Mouse (Mus musculus) heart, embryonic 12.5 days (tissue): ENCODE results near the gene Cdk5rap2. TPM values are rescaled to one million over a fixed set of nuclear protein-coding genes. Genes with fewer than 3 reads are reported as not detected.

Experiments used
- ATAC-seq: fragments of 200-750 bp; cut with Nextera tagmentation; 2 replicates; pipeline ENCODE4 v1.8.0; 2017; ENCODE audit warnings: moderate TSS enrichment, moderate library complexity; ENCODE audit not compliant: insufficient number of reproducible peaks, low FRiP score
- H3K27ac ChIP-seq: fragments of 300-500 bp; sonication (generic); 2 replicates; pipeline ENCODE4 v1.5.1; 2016; ENCODE audit warnings: mild to moderate bottlenecking, moderate library complexity; ENCODE audit not compliant: poor library complexity, severe bottlenecking
- H3K27me3 ChIP-seq: fragments of 300-500 bp; sonication (generic); replicated peaks from 2 replicates; pipeline ENCODE4 v1.6.1; 2016; ENCODE audit warnings: mild to moderate bottlenecking, moderate library complexity
- H3K36me3 ChIP-seq: fragments of 300-500 bp; sonication (generic); 2 replicates; pipeline ENCODE4 v1.6.1; 2016; ENCODE audit warnings: mild to moderate bottlenecking, moderate library complexity
- H3K4me1 ChIP-seq: fragments of 300-500 bp; sonication (generic); replicated peaks from 2 replicates; pipeline ENCODE4 v1.6.1; 2016; ENCODE audit warnings: mild to moderate bottlenecking
- H3K4me2 ChIP-seq: fragments of 300-500 bp; sonication (generic); 2 replicates; pipeline ENCODE4 v1.6.1; 2016; ENCODE audit warnings: mild to moderate bottlenecking, moderate library complexity
- H3K4me3 ChIP-seq: fragments of 300-500 bp; sonication (generic); 2 replicates; pipeline ENCODE4 v1.5.1; 2016; ENCODE audit warnings: mild to moderate bottlenecking
- H3K9ac ChIP-seq: fragments of 300-500 bp; sonication (generic); 2 replicates; pipeline ENCODE4 v1.6.1; 2016; ENCODE audit warnings: mild to moderate bottlenecking, moderate library complexity
- H3K9me3 ChIP-seq: fragments of 300-500 bp; sonication (generic); replicated peaks from 2 replicates; pipeline ENCODE4 v1.6.1; 2016; ENCODE audit warnings: mild to moderate bottlenecking, moderate library complexity
- WGBS: fragments of 180-500 bp; shearing (Covaris S2); methylation state at CpG from one replicate; pipeline ENCODE4 v1.1.7; 2016; 5-methylcytosine and 5-hydroxymethylcytosine counted together
- polyA plus RNA-seq: library from polyadenylated mRNA; unstranded; fragments of >200 nt; fragmentation: Nextera tagmentation; extraction: Ambion mirVana; gene quantifications from 2 replicates; pipeline ENCODE4 v1.2.1, GENCODE M21; 2016

Cdk5rap2 gene
- polyA plus RNA-seq, 1 experiment from 2014 or later: 16.3 TPM

DNA sequence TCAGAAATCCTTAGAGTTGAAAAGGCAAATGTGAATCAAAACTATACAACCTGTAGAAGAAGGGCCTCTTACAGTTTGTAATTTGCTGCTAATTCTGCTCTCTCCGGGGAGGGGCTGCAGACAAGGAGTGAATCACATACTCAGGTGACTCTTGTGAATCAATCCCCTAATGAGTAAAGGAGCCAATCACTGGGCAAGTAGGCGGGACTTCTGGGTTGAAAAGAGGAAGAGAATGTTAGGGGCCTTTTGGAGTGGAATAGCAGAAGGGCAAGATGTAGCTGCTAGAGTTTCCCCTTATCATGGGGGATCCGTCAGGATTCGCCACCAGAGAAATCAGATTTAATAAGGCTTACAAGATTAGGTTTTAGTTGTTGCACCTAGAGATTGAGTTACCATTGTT is 12.2 kb downstream of the Cdk5rap2 start:
- Histone ChIP-seq H3K4me1 (no peaks in the 10 kb centered on the region), H3K4me2 (no peak overlapping the region), H3K4me3 (no peak overlapping the region), H3K27me3 (no peaks in the 10 kb centered on the region), H3K9ac (no peak overlapping the region), H3K27ac (no peak overlapping the region), H3K36me3 (peaks cover 38% of the 10 kb centered on the region), H3K9me3 (no peaks in the 10 kb centered on the region)
- 75% methylated on average over 4 of the region's 4 CpGs for WGBS
- no peak for ATAC-seq

DNA sequence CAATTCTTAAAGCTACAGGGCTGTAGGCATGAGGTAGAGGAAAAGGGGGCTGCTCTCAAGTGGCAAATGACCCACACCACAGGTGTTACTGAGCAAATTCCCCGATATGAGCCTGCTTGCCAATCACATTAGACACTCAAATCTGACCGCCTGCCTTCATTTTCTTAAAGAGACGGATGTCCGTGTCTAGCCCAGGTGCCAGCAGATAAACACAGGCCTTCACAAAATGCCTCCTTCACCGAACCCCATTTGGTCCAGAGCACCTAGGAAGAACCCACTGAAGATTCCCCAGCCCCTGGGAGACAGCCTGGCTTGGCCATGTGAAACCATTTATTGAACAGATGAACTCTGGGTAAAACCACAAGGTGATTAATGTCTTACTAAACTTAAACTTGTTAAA is 13.5 kb downstream of the Cdk5rap2 start:
- H3K27me3 ChIP-seq: no peaks in the 10 kb centered on the region
- H3K36me3 ChIP-seq: peaks cover 35% of the 10 kb centered on the region
- H3K27ac ChIP-seq: no peak overlapping the region
- H3K4me2 ChIP-seq: no peak overlapping the region
- H3K4me3 ChIP-seq: no peak overlapping the region
- 82% methylated on average over 5 of the region's 5 CpGs for WGBS
- ATAC-seq: no peak
- H3K4me1 ChIP-seq: 0 out of 2 replicates have a peak, but pooled peaks cover under 1% of the 10 kb centered on the region
- H3K9me3 ChIP-seq: no peaks in the 10 kb centered on the region
- H3K9ac ChIP-seq: no peak overlapping the region

DNA sequence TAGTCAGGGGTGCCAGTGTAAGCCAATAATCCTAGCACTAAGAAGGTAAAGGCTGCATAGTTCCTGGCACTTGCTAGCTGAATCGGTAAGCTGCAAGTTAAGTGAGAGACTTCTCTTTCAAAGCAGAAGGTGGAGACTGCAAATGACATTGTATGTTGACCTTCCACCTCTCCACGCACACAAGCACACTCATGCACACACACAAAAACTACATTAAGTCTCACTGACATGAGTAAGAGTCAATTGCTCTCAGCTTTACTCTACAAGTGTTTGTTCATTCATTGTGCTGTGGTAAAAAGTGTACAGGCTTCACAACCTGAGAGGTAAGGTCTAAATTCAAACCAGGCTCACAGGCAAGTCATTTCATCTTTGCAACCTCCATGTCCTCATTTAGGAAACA is 15.5 kb downstream of the Cdk5rap2 start:
- Histone ChIP-seq H3K9me3 (no peaks in the 10 kb centered on the region), H3K9ac (no peak overlapping the region), H3K4me1 (peaks cover 7% of the 10 kb centered on the region; the same call in 1 of the 2 replicates), H3K27ac (no peak overlapping the region), H3K27me3 (no peaks in the 10 kb centered on the region), H3K4me3 (no peak overlapping the region), H3K4me2 (no peak overlapping the region), H3K36me3 (peaks cover 21% of the 10 kb centered on the region)
- ATAC-seq: no peak
- WGBS: 84% methylated on average over 2 of the region's 2 CpGs

DNA sequence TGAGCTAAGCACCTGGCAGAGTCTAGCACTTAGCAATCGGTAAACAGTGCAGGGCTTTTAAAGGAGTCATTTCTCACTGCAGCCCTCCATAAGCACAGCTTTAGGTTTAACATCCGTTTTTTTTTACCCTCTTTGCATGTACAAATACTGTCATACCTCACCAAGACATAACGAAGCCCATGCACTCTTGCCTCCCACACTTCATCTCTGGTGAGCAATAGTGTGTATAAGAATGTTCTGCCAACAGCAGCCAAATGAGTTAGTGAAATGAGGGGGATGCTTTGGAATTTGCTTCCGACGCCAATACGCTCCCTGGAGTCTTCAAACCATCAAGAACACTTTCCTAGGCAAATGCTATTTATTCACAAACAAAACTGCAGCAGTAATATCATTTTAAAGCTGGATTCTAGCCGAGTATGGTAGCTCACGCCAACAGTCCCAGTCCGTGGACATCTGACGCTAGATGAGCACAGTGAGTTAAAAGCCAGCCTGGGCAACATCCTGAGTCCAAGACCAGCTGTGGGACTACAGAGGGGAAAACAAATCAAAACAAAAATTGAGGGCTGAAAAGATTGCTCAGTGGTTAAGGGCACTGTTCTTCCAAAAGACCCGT is 18.4 kb downstream of the Cdk5rap2 start:
- Histone ChIP-seq H3K27ac (no peak overlapping the region), H3K4me1 (peaks cover 7% of the 10 kb centered on the region; the same call in 1 of the 2 replicates), H3K27me3 (no peaks in the 10 kb centered on the region), H3K36me3 (peaks cover 13% of the 10 kb centered on the region), H3K9me3 (no peaks in the 10 kb centered on the region), H3K9ac (no peak overlapping the region), H3K4me2 (no peak overlapping the region), H3K4me3 (no peak overlapping the region)
- WGBS: 84% methylated on average over 11 of the region's 11 CpGs
- no peak for ATAC-seq

DNA sequence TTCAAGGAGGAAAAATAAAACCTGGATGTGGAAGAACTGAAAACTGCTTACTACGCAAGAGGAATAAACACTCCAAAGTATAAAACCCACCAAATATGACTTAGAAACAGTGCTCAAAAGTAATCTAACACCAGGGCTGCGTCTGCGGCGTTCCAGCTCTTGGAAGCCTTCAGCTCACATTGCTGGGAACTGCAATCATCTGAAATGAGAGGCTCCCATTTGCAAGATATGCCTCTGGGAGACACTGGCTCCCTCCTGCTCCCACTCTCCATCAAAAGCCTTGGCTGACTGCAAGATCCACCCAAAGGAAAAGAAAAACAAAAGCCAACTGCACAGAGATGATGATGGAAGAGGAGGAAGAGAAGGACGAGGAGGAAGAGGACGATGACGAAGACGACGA is 19.2 kb downstream of the Cdk5rap2 start:
- WGBS: 88% methylated on average over 9 of the region's 9 CpGs
- peaks cover 7% of the 10 kb centered on the region; the same call in 1 of the 2 replicates for H3K4me1 ChIP-seq
- no peak overlapping the region for H3K4me2 ChIP-seq
- H3K9me3 ChIP-seq: no peaks in the 10 kb centered on the region
- H3K4me3 ChIP-seq: no peak overlapping the region
- no peak overlapping the region for H3K27ac ChIP-seq
- ATAC-seq: no peak
- H3K9ac ChIP-seq: no peak overlapping the region
- H3K36me3 ChIP-seq: peaks cover 13% of the 10 kb centered on the region
- no peaks in the 10 kb centered on the region for H3K27me3 ChIP-seq

DNA sequence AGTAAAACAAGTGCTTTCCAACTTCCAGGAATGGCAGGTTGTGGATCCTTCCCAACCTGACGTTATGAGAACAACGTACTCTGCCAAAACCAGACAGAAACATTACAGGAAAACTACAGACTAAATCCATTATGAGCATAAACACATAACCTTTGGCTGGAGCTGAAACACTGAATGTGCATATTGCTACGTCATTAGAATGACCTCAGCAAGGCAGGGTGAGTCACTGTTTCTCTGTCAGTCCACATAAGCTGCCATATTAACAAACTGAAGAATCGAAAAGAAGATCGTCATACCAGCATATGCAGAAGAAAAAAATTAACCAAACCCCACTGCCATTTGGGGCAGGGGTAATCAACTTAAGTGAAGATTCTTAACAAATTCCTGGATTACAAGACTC is 24.0 kb downstream of the Cdk5rap2 start:
- no peak overlapping the region for H3K9ac ChIP-seq
- H3K4me1 ChIP-seq: 0 out of 2 replicates have a peak, but pooled peaks cover 2% of the 10 kb centered on the region
- no peak overlapping the region for H3K27ac ChIP-seq
- no peak overlapping the region for H3K4me2 ChIP-seq
- H3K4me3 ChIP-seq: no peak overlapping the region
- H3K36me3 ChIP-seq: peaks cover 5% of the 10 kb centered on the region
- no peaks in the 10 kb centered on the region for H3K9me3 ChIP-seq
- no peak for ATAC-seq
- WGBS: 92% methylated on average over 5 of the region's 5 CpGs
- H3K27me3 ChIP-seq: no peaks in the 10 kb centered on the region

GRCm38 (mm10) chr4:70377359-70377758 is 32.9 kb downstream of the Cdk5rap2 start:
- H3K9me3 ChIP-seq: no peaks in the 10 kb centered on the region
- H3K36me3 ChIP-seq: peaks cover 32% of the 10 kb centered on the region
- H3K4me1 ChIP-seq: no peaks in the 10 kb centered on the region
- H3K4me3 ChIP-seq: no peak overlapping the region
- no peak overlapping the region for H3K9ac ChIP-seq
- H3K4me2 ChIP-seq: no peak overlapping the region
- 78% methylated on average over 4 of the region's 4 CpGs for WGBS
- no peaks in the 10 kb centered on the region for H3K27me3 ChIP-seq
- ATAC-seq: no peak
- H3K27ac ChIP-seq: no peak overlapping the region

DNA sequence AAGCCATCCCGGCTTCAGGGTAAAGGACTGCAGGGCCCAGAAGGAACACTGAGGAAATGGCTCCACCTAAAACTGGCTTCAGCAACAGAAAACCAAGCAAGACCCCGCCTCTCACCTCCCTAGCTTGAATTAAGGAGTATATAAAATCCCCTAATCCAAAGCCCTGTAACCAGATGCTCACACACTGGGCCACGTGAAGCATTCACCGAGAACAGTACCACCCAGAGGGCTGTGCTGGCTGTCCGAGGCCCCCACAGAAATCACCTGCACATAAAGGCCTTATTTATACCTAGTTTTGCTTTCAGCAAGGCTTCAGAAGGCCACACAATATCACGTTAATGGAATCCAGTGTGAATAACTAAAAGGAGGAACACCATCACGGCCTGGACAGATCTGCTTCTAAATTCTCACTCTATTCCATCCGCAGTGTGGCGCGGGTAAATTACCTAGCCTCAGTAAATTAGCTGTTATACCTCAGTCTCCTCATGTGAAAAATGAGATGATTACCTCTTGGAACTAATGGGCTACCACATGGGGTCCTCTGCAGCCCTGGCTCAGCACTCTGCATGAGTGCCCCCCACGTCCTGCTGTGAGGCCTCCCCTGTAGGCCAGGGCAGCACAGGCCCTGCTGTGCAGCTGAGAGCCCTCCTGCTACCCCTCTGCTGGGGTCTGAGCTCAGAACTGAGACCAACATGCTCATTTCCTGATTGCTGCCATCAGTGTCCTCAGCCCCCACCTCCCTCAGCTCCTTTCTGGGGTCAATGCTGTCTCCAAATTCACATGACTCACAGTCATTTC is 45.0 kb downstream of the Cdk5rap2 start:
- 83% methylated on average over 11 of the region's 11 CpGs for WGBS
- no peak overlapping the region for H3K4me2 ChIP-seq
- no peaks in the 10 kb centered on the region for H3K27me3 ChIP-seq
- no peak overlapping the region for H3K4me3 ChIP-seq
- H3K9ac ChIP-seq: no peak overlapping the region
- no peak for ATAC-seq
- 0 out of 2 replicates have a peak, but pooled peaks cover 3% of the 10 kb centered on the region for H3K4me1 ChIP-seq
- peaks cover 22% of the 10 kb centered on the region for H3K36me3 ChIP-seq
- no peaks in the 10 kb centered on the region for H3K9me3 ChIP-seq
- H3K27ac ChIP-seq: no peak overlapping the region

DNA sequence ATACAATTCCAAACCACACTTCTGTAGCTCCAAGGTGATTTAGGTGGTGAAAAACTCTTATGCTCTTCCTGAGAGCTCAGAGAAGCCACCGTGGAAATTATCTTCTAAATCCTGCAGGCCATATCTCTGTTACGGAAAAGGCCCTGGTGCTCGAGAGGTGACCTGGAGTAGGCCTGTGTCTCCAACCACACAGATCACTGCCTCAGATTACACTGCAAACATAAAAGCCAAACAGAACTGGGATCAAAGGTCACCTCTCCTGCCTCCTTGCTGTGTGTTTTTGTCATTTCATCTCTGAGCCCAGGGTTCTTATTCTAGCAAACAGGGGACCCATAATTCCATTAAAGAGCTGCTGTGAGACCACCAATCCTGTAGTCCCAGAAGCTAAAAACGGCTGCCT is 48.9 kb downstream of the Cdk5rap2 start:
- 48% methylated on average over 4 of the region's 4 CpGs for whole genome bisulfite sequencing
- Histone ChIP-seq H3K4me2 (no peak overlapping the region), H3K9me3 (no peaks in the 10 kb centered on the region), H3K4me3 (no peak overlapping the region), H3K9ac (no peak overlapping the region), H3K36me3 (peaks cover 41% of the 10 kb centered on the region), H3K27me3 (no peaks in the 10 kb centered on the region), H3K4me1 (0 out of 2 replicates have a peak, but pooled peaks cover 3% of the 10 kb centered on the region), H3K27ac (no peak overlapping the region)
- no peak for ATAC-seq

DNA sequence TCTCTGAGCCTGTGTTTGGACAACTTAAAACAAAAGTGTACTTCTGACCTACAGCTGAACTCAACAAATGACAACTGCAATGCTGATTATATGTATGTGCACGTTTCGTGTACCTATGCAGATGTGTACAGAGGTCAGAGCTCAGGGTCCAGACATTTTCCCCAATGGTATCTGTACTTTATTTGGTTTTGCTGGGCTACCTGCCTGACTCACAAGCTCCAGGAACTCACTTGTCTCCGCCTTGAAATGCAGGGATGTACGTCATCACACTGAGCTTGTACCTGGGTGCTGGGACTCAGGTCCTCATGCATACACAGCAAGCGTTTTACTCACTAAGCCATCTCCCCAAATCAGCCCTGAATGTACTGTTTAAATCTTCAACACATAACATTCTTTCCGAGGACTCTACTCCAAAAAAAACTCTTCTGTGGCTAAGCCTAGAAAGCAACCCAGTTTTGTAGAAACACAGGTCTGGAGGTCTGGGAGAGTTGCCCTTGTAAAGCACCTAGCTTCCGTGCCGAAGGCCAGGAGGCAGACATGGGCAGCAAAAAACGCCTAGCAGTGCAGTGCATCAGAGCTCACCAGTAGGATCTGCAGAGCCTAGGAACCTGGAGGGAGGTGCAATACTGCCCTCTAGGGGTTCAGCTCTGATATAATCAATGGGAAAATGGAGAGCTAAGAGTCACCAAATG is 54.4 kb downstream of the Cdk5rap2 start:
- no peak for ATAC-seq
- Histone ChIP-seq H3K4me2 (no peak overlapping the region), H3K27me3 (no peaks in the 10 kb centered on the region), H3K9ac (no peak overlapping the region), H3K27ac (no peak overlapping the region), H3K4me3 (no peak overlapping the region), H3K4me1 (no peaks in the 10 kb centered on the region), H3K9me3 (no peaks in the 10 kb centered on the region), H3K36me3 (peaks cover 60% of the 10 kb centered on the region)
- 72% methylated on average over 9 of the region's 9 CpGs for WGBS

DNA sequence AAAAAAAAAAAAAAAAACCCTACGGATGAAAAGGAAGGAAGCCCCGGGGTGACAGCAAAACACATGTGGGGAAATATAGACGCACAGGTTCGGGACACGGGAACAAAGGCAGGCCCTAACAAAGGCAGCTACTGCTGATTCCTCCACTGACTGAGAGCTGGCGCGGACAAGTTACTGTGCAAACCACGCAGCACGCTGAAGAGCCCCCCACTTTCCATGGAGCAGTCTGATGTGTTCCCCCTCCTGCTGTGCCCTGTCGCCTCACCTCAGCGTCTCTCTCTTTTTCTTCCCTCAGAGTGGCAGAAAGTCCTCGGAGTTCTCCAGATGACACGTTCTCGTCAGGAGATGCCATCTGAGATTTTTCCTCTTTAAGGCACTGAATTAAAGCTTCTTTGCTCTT is 55.8 kb downstream of the Cdk5rap2 start:
- Histone ChIP-seq H3K4me3 (no peak overlapping the region), H3K9me3 (no peaks in the 10 kb centered on the region), H3K9ac (no peak overlapping the region), H3K4me2 (no peak overlapping the region), H3K36me3 (peaks cover 58% of the 10 kb centered on the region), H3K27me3 (no peaks in the 10 kb centered on the region), H3K4me1 (no peaks in the 10 kb centered on the region), H3K27ac (no peak overlapping the region)
- ATAC-seq: no peak
- WGBS: 94% methylated on average over 14 of the region's 14 CpGs
